ENCODE assay signal across 8 mouse cellular contexts in genomic region chr13:81657008-81657350, GRCm38 (mm10). TPM values are rescaled to one million over a fixed set of nuclear protein-coding genes. Genes with fewer than 3 reads are reported as not detected.
DNase-seq lines count a peak whose midpoint lies in the region; ATAC-seq and TF ChIP-seq lines count a peak whose summit lies in the region.

No protein-coding gene starts in this region.

- peak overlapping the region; percentile 90 for H3K4me2 ChIP-seq in liver, embryonic 11.5 days

- peaks cover 5% of the 10 kb centered on the region for H3K4me1 ChIP-seq in testis, adult 2 months (ENCODE audit: control insufficient read depth, insufficient read depth, low read length)
- H3K4me1 ChIP-seq in liver, embryonic 11.5 days (replicated peaks; ENCODE audit: control insufficient read depth, insufficient read depth, low read length) = peaks cover 13% of the 10 kb centered on the region

- no peaks in the 10 kb centered on the region for H3K9me3 ChIP-seq in liver, embryonic 11.5 days (ENCODE audit: control insufficient read depth, low read length)

- H3K4me3 ChIP-seq in testis, adult 2 months (ENCODE audit: control insufficient read depth, low read depth, low read length) = peak overlapping the region; percentile 93
- H3K4me3 ChIP-seq in liver, embryonic 11.5 days (ENCODE audit: low read depth, low read length) = peak overlapping the region; percentile 85

- peak; percentile 17 for DNase-seq in embryo, embryonic 10 days (ENCODE audit: low spot score)
- no peak for DNase-seq in embryo, embryonic 11 days
- DNase-seq in testis, postnatal 14 days (ENCODE audit: low spot score) = no peak
- no peak for DNase-seq in liver, embryonic 11.5 days (ENCODE audit: low spot score)
- DNase-seq in cerebellum, postnatal 36 days = no peak
- no peak for DNase-seq in adrenal gland, postnatal 14 days
- no peak for DNase-seq in right cerebral cortex, adult 18-20 months

- no peak for TF ChIP-seq CTCF in testis, adult 2 months (IDR thresholded peaks at IDR 0.05; ENCODE audit: control insufficient read depth, insufficient read depth, insufficient replicate concordance, low read depth, low read length)

- peak overlapping the region; percentile 88 for H3K27ac ChIP-seq in testis, adult 2 months (ENCODE audit: control insufficient read depth, insufficient read depth, low read depth, low read length)
- H3K27ac ChIP-seq in liver, embryonic 11.5 days (ENCODE audit: low read depth, low read length) = peak overlapping the region; percentile 94

- WGBS in liver, embryonic 11.5 days = 31% methylated on average over 5 of the region's 5 CpGs

- peak; percentile 78; the same call in 1 of the 2 replicates for ATAC-seq in liver, embryonic 11.5 days (replicated peaks; ENCODE audit: low FRiP score)

- no peak for TF ChIP-seq POLR2A in testis, adult 2 months (IDR thresholded peaks at IDR 0.05; ENCODE audit: control insufficient read depth, low read depth, low read length)

- H3K27me3 ChIP-seq in testis, adult 2 months (ENCODE audit: control insufficient read depth, insufficient read depth, low read length) = no peaks in the 10 kb centered on the region
- H3K27me3 ChIP-seq in liver, embryonic 11.5 days (replicated peaks; ENCODE audit: control insufficient read depth, insufficient read depth, low read length) = no peaks in the 10 kb centered on the region

- H3K36me3 ChIP-seq in testis, adult 2 months (ENCODE audit: control insufficient read depth, insufficient read depth, low read length) = no peaks in the 10 kb centered on the region
- H3K36me3 ChIP-seq in liver, embryonic 11.5 days (ENCODE audit: control insufficient read depth, insufficient read depth, low read length) = no peaks in the 10 kb centered on the region

- H3K9ac ChIP-seq in liver, embryonic 11.5 days (ENCODE audit: low read depth, low read length) = peak overlapping the region; percentile 87

RNA-seq across cellular contexts. Expression of gene Lysmd3, which starts 0.5 kb away (rescaled TPM):
- polyA plus RNA-seq in testis, adult 2 months (2012; rRNA removed) = 3.1 and 3.3 TPM in 2 replicates
- polyA plus RNA-seq in liver, embryonic 11.5 days (2014; fragmentation: Nextera tagmentation; extraction: Ambion mirVana) = 22.4 and 29.3 TPM in 2 replicates
- total RNA-seq in adrenal gland, postnatal 14 days (2021) = 25.9 and 27.9 TPM in 2 replicates

RNA-seq across cellular contexts. Expression of gene Adgrv1, which starts 24.0 kb away (rescaled TPM):
- 5.8 and 6.7 TPM in 2 replicates for polyA plus RNA-seq in testis, adult 2 months (2012; rRNA removed)
- polyA plus RNA-seq in liver, embryonic 11.5 days (2014; fragmentation: Nextera tagmentation; extraction: Ambion mirVana) = 0.40 and 0.58 TPM in 2 replicates
- 1.5 and 1.9 TPM in 2 replicates for total RNA-seq in adrenal gland, postnatal 14 days (2021)

RNA-seq across cellular contexts. Expression of gene Polr3g, which starts 53.8 kb away (rescaled TPM):
- 4.5 and 7.7 TPM in 2 replicates for polyA plus RNA-seq in testis, adult 2 months (2012; rRNA removed)
- polyA plus RNA-seq in liver, embryonic 11.5 days (2014; fragmentation: Nextera tagmentation; extraction: Ambion mirVana) = 22.9 and 26.3 TPM in 2 replicates
- 4.0 and 5.1 TPM in 2 replicates for total RNA-seq in adrenal gland, postnatal 14 days (2021)

RNA-seq across cellular contexts. Expression of gene Mblac2, which starts 54.2 kb away (rescaled TPM):
- polyA plus RNA-seq in testis, adult 2 months (2012; rRNA removed) = 3.1 and 3.3 TPM in 2 replicates
- 3.7 and 5.2 TPM in 2 replicates for polyA plus RNA-seq in liver, embryonic 11.5 days (2014; fragmentation: Nextera tagmentation; extraction: Ambion mirVana)
- total RNA-seq in adrenal gland, postnatal 14 days (2021) = 6.8 and 8.1 TPM in 2 replicates
